Mouse (Mus musculus): ENCODE measurements at regions not wholly inside any gene's neighbourhood (a gene's known extent, or its start where the extent isn't known, plus 50 kb on each side); places are given as distances from the start of the nearest gene placed in this dataset.

- no peak for TF ChIP-seq TCF12 (IDR thresholded peaks at IDR 0.05; ENCODE audit: insufficient read depth, poor library complexity, severe bottlenecking)
- no peak for TF ChIP-seq POLR2A (IDR thresholded peaks at IDR 0.05; ENCODE audit: insufficient read length, low read depth)
- no peak for TF ChIP-seq E2F4 (IDR thresholded peaks at IDR 0.05; ENCODE audit: insufficient read depth)
- TF ChIP-seq POLR2AphosphoS2 (IDR thresholded peaks at IDR 0.05; ENCODE audit: insufficient read length, low read depth) = no peak
- TF ChIP-seq USF1 (IDR thresholded peaks at IDR 0.05; ENCODE audit: low read depth) = no peak
- no peak for TF ChIP-seq MAX (IDR thresholded peaks at IDR 0.05; ENCODE audit: low read depth)
- no peak for TF ChIP-seq MYOD1 (IDR thresholded peaks at IDR 0.05; ENCODE audit: control insufficient read depth in 1 of 3, insufficient read length in 2 of 3, low read depth in 2 of 3)
- TF ChIP-seq CEBPB (IDR thresholded peaks at IDR 0.05; ENCODE audit: insufficient read depth, poor library complexity, severe bottlenecking) = no peak
- no peak for TF ChIP-seq REST (IDR thresholded peaks at IDR 0.05; ENCODE audit: insufficient read depth, insufficient read length)
- no peak for TF ChIP-seq MYOG (IDR thresholded peaks at IDR 0.05; ENCODE audit: control insufficient read depth in 1 of 3, insufficient read depth in 1 of 3, insufficient read length in 2 of 3, low read depth in 2 of 3)
Measured at GRCm38 (mm10) chr9:112608932-112609331, 373.2 kb upstream of the Arpp21 start.

All from myocyte (in vitro differentiated cells).